Mouse (Mus musculus): ENCODE measurements at regions not wholly inside any gene's neighbourhood (a gene's known extent, or its start where the extent isn't known, plus 50 kb on each side); places are given as distances from the start of the nearest gene placed in this dataset.

- TF ChIP-seq POLR2A (IDR thresholded peaks at IDR 0.05; ENCODE audit: low read depth, low read length) = no peak
- no peak for TF ChIP-seq CTCF (conservative IDR thresholded peaks at IDR 0.05; ENCODE audit: insufficient read depth, insufficient read length, low read depth, low read length)
These were observed 95.2 kb upstream of the Trpc4 start for GRCm38 (mm10) chr3:54060653-54061052.
